Mouse (Mus musculus) liver, embryonic 13.5 days (tissue): ENCODE results near the gene Rcbtb2. TPM values are rescaled to one million over a fixed set of nuclear protein-coding genes. Genes with fewer than 3 reads are reported as not detected.

Source experiments
- ATAC-seq: fragments of 200-750 bp; cut with Nextera tagmentation; 2 replicates; pipeline ENCODE4 v1.8.0; 2017; ENCODE audit warnings: low read depth, mild to moderate bottlenecking, moderate number of reproducible peaks, moderate library complexity
- DNase-seq: peaks from one replicate; pipeline ENCODE4 v3.0.0; 2022
- H3K27ac ChIP-seq: fragments of 300-500 bp; sonication (generic); 2 replicates; pipeline ENCODE4 v1.5.1; 2015; ENCODE audit warnings: moderate library complexity, mild to moderate bottlenecking, inconsistent platforms
- H3K27me3 ChIP-seq: fragments of 300-500 bp; sonication (generic); 2 replicates; pipeline ENCODE4 v1.6.1; 2015; ENCODE audit warnings: mild to moderate bottlenecking, inconsistent platforms
- H3K36me3 ChIP-seq: fragments of 300-500 bp; sonication (generic); 2 replicates; pipeline ENCODE4 v1.6.1; 2015; ENCODE audit warnings: mild to moderate bottlenecking, inconsistent platforms
- H3K4me1 ChIP-seq: fragments of 300-500 bp; sonication (generic); replicated peaks from 2 replicates; pipeline ENCODE4 v1.6.1; 2015; ENCODE audit warnings: inconsistent platforms
- H3K4me2 ChIP-seq: fragments of 300-500 bp; sonication (generic); 2 replicates; pipeline ENCODE4 v1.6.1; 2015; ENCODE audit warnings: inconsistent platforms, mild to moderate bottlenecking, moderate library complexity
- H3K4me3 ChIP-seq: fragments of 300-500 bp; sonication (generic); replicated peaks from 2 replicates; pipeline ENCODE4 v1.5.1; 2015; ENCODE audit warnings: mild to moderate bottlenecking, inconsistent platforms
- H3K9ac ChIP-seq: fragments of 300-500 bp; sonication (generic); 2 replicates; pipeline ENCODE4 v1.6.1; 2015; ENCODE audit warnings: mild to moderate bottlenecking, inconsistent platforms
- H3K9me3 ChIP-seq: fragments of 300-500 bp; sonication (generic); replicated peaks from 2 replicates; pipeline ENCODE4 v1.6.1; 2016; ENCODE audit warnings: inconsistent platforms
- WGBS: fragments of 180-500 bp; shearing (Covaris S2); methylation state at CpG from one replicate; pipeline ENCODE4 v1.1.7; 2015; ENCODE audit not compliant: insufficient replicate concordance; 5-methylcytosine and 5-hydroxymethylcytosine counted together
- polyA plus RNA-seq: library from polyadenylated mRNA; unstranded; fragments of >200 nt; fragmentation: Nextera tagmentation; extraction: Ambion mirVana; gene quantifications from 2 replicates; pipeline ENCODE4 v1.2.1, GENCODE M21; 2015

Rcbtb2 gene
- polyA plus RNA-seq, 1 experiment from 2014 or later: 20.2 TPM

GRCm38 (mm10) chr14:73132731-73133130 lies 9.9 kb downstream of the Rcbtb2 start:
- WGBS: 46% methylated on average over 4 of the region's 4 CpGs
- no peak for ATAC-seq
- DNase-seq: no peak
- Histone ChIP-seq H3K9me3 (no peaks in the 10 kb centered on the region), H3K4me1 (peaks cover 8% of the 10 kb centered on the region; the same call in 1 of the 2 replicates), H3K36me3 (no peaks in the 10 kb centered on the region), H3K4me3 (no peak overlapping the region), H3K9ac (no peak overlapping the region), H3K27ac (no peak overlapping the region), H3K27me3 (no peaks in the 10 kb centered on the region), H3K4me2 (no peak overlapping the region)

- no peaks in the 10 kb centered on the region for H3K36me3 ChIP-seq
- no peaks in the 10 kb centered on the region for H3K9me3 ChIP-seq
- ATAC-seq (no peak), DNase-seq (no peak)
- no peak overlapping the region for H3K4me2 ChIP-seq
- no peak overlapping the region for H3K9ac ChIP-seq
- WGBS: 42% methylated on average over 5 of the region's 5 CpGs
- H3K4me3 ChIP-seq: no peak overlapping the region
- no peaks in the 10 kb centered on the region for H3K27me3 ChIP-seq
- no peaks in the 10 kb centered on the region; the same call in 1 of the 2 replicates for H3K4me1 ChIP-seq
- no peak overlapping the region for H3K27ac ChIP-seq
These were observed 14.4 kb downstream of the Rcbtb2 start for GRCm38 (mm10) chr14:73137234-73137633.

GRCm38 (mm10) chr14:73138483-73138882 lies 15.6 kb downstream of the Rcbtb2 start:
- Histone ChIP-seq H3K27ac (no peak overlapping the region), H3K4me2 (no peak overlapping the region), H3K9me3 (no peaks in the 10 kb centered on the region), H3K9ac (no peak overlapping the region), H3K4me3 (no peak overlapping the region), H3K4me1 (peaks cover 10% of the 10 kb centered on the region), H3K36me3 (no peaks in the 10 kb centered on the region), H3K27me3 (no peaks in the 10 kb centered on the region)
- 66% methylated on average over 7 of the region's 7 CpGs for WGBS
- DNase-seq (no peak), ATAC-seq (no peak)

- H3K4me1 ChIP-seq: peaks cover 19% of the 10 kb centered on the region
- no peak overlapping the region for H3K4me3 ChIP-seq
- 60% methylated on average over 5 of the region's 5 CpGs for WGBS
- no peak for ATAC-seq
- no peak for DNase-seq
- no peak overlapping the region for H3K27ac ChIP-seq
- no peaks in the 10 kb centered on the region for H3K27me3 ChIP-seq
- no peaks in the 10 kb centered on the region for H3K9me3 ChIP-seq
- no peaks in the 10 kb centered on the region for H3K36me3 ChIP-seq
- no peak overlapping the region for H3K9ac ChIP-seq
- no peak overlapping the region for H3K4me2 ChIP-seq
These were observed 17.0 kb downstream of the Rcbtb2 start for GRCm38 (mm10) chr14:73139866-73140265.

GRCm38 (mm10) chr14:73141800-73142199 lies 19.0 kb downstream of the Rcbtb2 start:
- no peaks in the 10 kb centered on the region for H3K36me3 ChIP-seq
- no peak overlapping the region for H3K4me2 ChIP-seq
- 76% methylated on average over 3 of the region's 3 CpGs for WGBS
- no peak for ATAC-seq
- H3K27ac ChIP-seq: no peak overlapping the region
- peaks cover 19% of the 10 kb centered on the region for H3K4me1 ChIP-seq
- H3K9me3 ChIP-seq: no peaks in the 10 kb centered on the region
- no peaks in the 10 kb centered on the region for H3K27me3 ChIP-seq
- no peak overlapping the region for H3K4me3 ChIP-seq
- DNase-seq: no peak
- no peak overlapping the region for H3K9ac ChIP-seq

GRCm38 (mm10) chr14:73142421-73142895 lies 19.6 kb downstream of the Rcbtb2 start:
- Histone ChIP-seq H3K9ac (peak overlapping the region; percentile 86), H3K4me2 (peak overlapping the region; percentile 89), H3K4me3 (peak overlapping the region; percentile 75), H3K36me3 (no peaks in the 10 kb centered on the region), H3K9me3 (no peaks in the 10 kb centered on the region), H3K27me3 (no peaks in the 10 kb centered on the region), H3K4me1 (peaks cover 19% of the 10 kb centered on the region), H3K27ac (peak overlapping the region; percentile 84)
- WGBS: 6% methylated on average over 11 of the region's 11 CpGs
- DNase-seq: no peak
- no peak for ATAC-seq

GRCm38 (mm10) chr14:73142896-73143709 lies 20.3 kb downstream of the Rcbtb2 start:
- Histone ChIP-seq H3K4me1 (peaks cover 19% of the 10 kb centered on the region), H3K9ac (peak overlapping the region; percentile 86), H3K4me2 (peak overlapping the region; percentile 89), H3K36me3 (no peaks in the 10 kb centered on the region), H3K27ac (peak overlapping the region; percentile 84), H3K4me3 (peak overlapping the region; percentile 75), H3K9me3 (no peaks in the 10 kb centered on the region), H3K27me3 (no peaks in the 10 kb centered on the region)
- DNase-seq (peak; percentile 53), ATAC-seq (peak; percentile 88)
- under 1% methylated on average over 86 of the region's 88 CpGs for WGBS

- Histone ChIP-seq H3K9ac (peak overlapping the region; percentile 86), H3K4me1 (peaks cover 20% of the 10 kb centered on the region), H3K36me3 (no peaks in the 10 kb centered on the region), H3K4me3 (peak overlapping the region; percentile 75), H3K9me3 (no peaks in the 10 kb centered on the region), H3K4me2 (peak overlapping the region; percentile 89), H3K27me3 (no peaks in the 10 kb centered on the region), H3K27ac (peak overlapping the region; percentile 84)
- DNase-seq: no peak
- no peak for ATAC-seq
- 37% methylated on average over 25 of the region's 25 CpGs for WGBS
These were observed 21.0 kb downstream of the Rcbtb2 start for GRCm38 (mm10) chr14:73143710-73144420.

- ATAC-seq (no peak), DNase-seq (no peak)
- Histone ChIP-seq H3K27me3 (no peaks in the 10 kb centered on the region), H3K4me1 (peaks cover 21% of the 10 kb centered on the region), H3K9ac (no peak overlapping the region), H3K4me3 (no peak overlapping the region), H3K36me3 (no peaks in the 10 kb centered on the region), H3K9me3 (no peaks in the 10 kb centered on the region), H3K4me2 (no peak overlapping the region), H3K27ac (no peak overlapping the region)
- 75% methylated on average over 4 of the region's 4 CpGs for WGBS
These were observed 22.7 kb downstream of the Rcbtb2 start for GRCm38 (mm10) chr14:73145531-73145930.

- no peak for DNase-seq
- Histone ChIP-seq H3K4me3 (no peak overlapping the region), H3K27ac (no peak overlapping the region), H3K36me3 (no peaks in the 10 kb centered on the region), H3K9me3 (no peaks in the 10 kb centered on the region), H3K9ac (no peak overlapping the region), H3K27me3 (no peaks in the 10 kb centered on the region), H3K4me1 (peaks cover 21% of the 10 kb centered on the region), H3K4me2 (no peak overlapping the region)
- 29% methylated on average over 3 of the region's 3 CpGs for WGBS
- no peak for ATAC-seq
These were observed 23.9 kb downstream of the Rcbtb2 start for GRCm38 (mm10) chr14:73146721-73147120.

GRCm38 (mm10) chr14:73148125-73148524 lies 25.3 kb downstream of the Rcbtb2 start:
- WGBS: 74% methylated on average over 3 of the region's 3 CpGs
- Histone ChIP-seq H3K9ac (no peak overlapping the region), H3K4me2 (no peak overlapping the region), H3K27ac (no peak overlapping the region), H3K27me3 (no peaks in the 10 kb centered on the region), H3K4me1 (peaks cover 14% of the 10 kb centered on the region), H3K4me3 (no peak overlapping the region), H3K36me3 (no peaks in the 10 kb centered on the region), H3K9me3 (no peaks in the 10 kb centered on the region)
- DNase-seq (no peak), ATAC-seq (no peak)
